Mouse (Mus musculus): ENCODE results near the gene Znhit3.

Gene Znhit3

GRCm38 (mm10) chr11:84920981-84921380, 4.8 kb upstream of the Znhit3 start:
- no peak for DNase-seq (ENCODE audit: low spot score)

- DNase-seq (ENCODE audit: low spot score), result no peak
Measured at GRCm38 (mm10) chr11:84919951-84920350, 3.8 kb upstream of the Znhit3 start.

- no peak for DNase-seq (ENCODE audit: low spot score)
Measured at GRCm38 (mm10) chr11:84919276-84919675, 3.1 kb upstream of the Znhit3 start.

- peak; percentile 82 for DNase-seq (ENCODE audit: low spot score)
Measured at GRCm38 (mm10) chr11:84918425-84918824, 2.3 kb upstream of the Znhit3 start.

- no peak for DNase-seq (ENCODE audit: low spot score)
Measured at GRCm38 (mm10) chr11:84916703-84917300, 636 bp upstream of the Znhit3 start.

- DNase-seq (ENCODE audit: low spot score), result no peak
Measured at GRCm38 (mm10) chr11:84914673-84915072, 1.5 kb downstream of the Znhit3 start.

- no peak for DNase-seq (ENCODE audit: low spot score)
Measured at GRCm38 (mm10) chr11:84910411-84910810, 5.8 kb downstream of the Znhit3 start.

- no peak for DNase-seq (ENCODE audit: low spot score)
Measured at GRCm38 (mm10) chr11:84908480-84908879, 7.7 kb downstream of the Znhit3 start.

- no peak for DNase-seq (ENCODE audit: low spot score)
Measured at GRCm38 (mm10) chr11:84907081-84907480, 9.1 kb downstream of the Znhit3 start.

- DNase-seq (ENCODE audit: low spot score), result no peak
Measured at GRCm38 (mm10) chr11:84904597-84905144, 11.5 kb downstream of the Znhit3 start.

GRCm38 (mm10) chr11:84893113-84893512, 23.1 kb downstream of the Znhit3 start:
- DNase-seq (ENCODE audit: low spot score), result no peak

- no peak for DNase-seq (ENCODE audit: low spot score)
Measured at GRCm38 (mm10) chr11:84891705-84892104, 24.5 kb downstream of the Znhit3 start.

- no peak for DNase-seq (ENCODE audit: low spot score)
Measured at GRCm38 (mm10) chr11:84889492-84889891, 26.7 kb downstream of the Znhit3 start.

GRCm38 (mm10) chr11:84888025-84888424, 28.1 kb downstream of the Znhit3 start:
- DNase-seq (ENCODE audit: low spot score), result no peak

- no peak for DNase-seq (ENCODE audit: low spot score)
Measured at GRCm38 (mm10) chr11:84886767-84887511, 29.2 kb downstream of the Znhit3 start.

GRCm38 (mm10) chr11:84886236-84886635, 29.9 kb downstream of the Znhit3 start:
- no peak for DNase-seq (ENCODE audit: low spot score)

- no peak for DNase-seq (ENCODE audit: low spot score)
Measured at GRCm38 (mm10) chr11:84885238-84885637, 30.9 kb downstream of the Znhit3 start.

- no peak for DNase-seq (ENCODE audit: low spot score)
Measured at GRCm38 (mm10) chr11:84882346-84882745, 33.8 kb downstream of the Znhit3 start.

- no peak for DNase-seq (ENCODE audit: low spot score)
Measured at GRCm38 (mm10) chr11:84880971-84881370, 35.2 kb downstream of the Znhit3 start.

GRCm38 (mm10) chr11:84880465-84880961, 35.7 kb downstream of the Znhit3 start:
- DNase-seq (ENCODE audit: low spot score), result peak; percentile 60

- DNase-seq (ENCODE audit: low spot score), result peak; percentile 85
Measured at GRCm38 (mm10) chr11:84879772-84880464, 36.2 kb downstream of the Znhit3 start, which contains the start of the genes Myo19 and Pigw. Myo19 (plus strand) TSS chr11:84880148. Pigw (minus strand) TSS chr11:84880285.

- no peak for DNase-seq (ENCODE audit: low spot score)
Measured at GRCm38 (mm10) chr11:84879007-84879771, 37.0 kb downstream of the Znhit3 start.
